Mouse (Mus musculus) hindbrain, postnatal 0 days (tissue): ENCODE measurements around the gene Rbpjl. TPM values are rescaled to one million over a fixed set of nuclear protein-coding genes. Genes with fewer than 3 reads are reported as not detected.

Experiments
- ATAC-seq: fragments of 200-750 bp; cut with Nextera tagmentation; 2 replicates; pipeline ENCODE4 v1.8.0; 2017; ENCODE audit warnings: mild to moderate bottlenecking, moderate TSS enrichment, moderate library complexity
- DNase-seq: peaks from one replicate; pipeline ENCODE4 v3.0.0-alpha.2; 2015; ENCODE audit warnings: low spot score
- H3K27ac ChIP-seq: fragments of 300-500 bp; sonication (generic); 2 replicates; pipeline ENCODE4 v1.5.1; 2014; ENCODE audit warnings: mild to moderate bottlenecking
- H3K27me3 ChIP-seq: fragments of 300-500 bp; sonication (generic); 2 replicates; pipeline ENCODE4 v1.6.1; 2014; ENCODE audit warnings: low read length, mixed read lengths; ENCODE audit not compliant: insufficient read depth
- H3K36me3 ChIP-seq: fragments of 300-500 bp; sonication (generic); 2 replicates; pipeline ENCODE4 v1.6.1; 2014; ENCODE audit warnings: low read length, mixed read lengths; ENCODE audit not compliant: insufficient read depth
- H3K4me1 ChIP-seq: fragments of 300-500 bp; sonication (generic); 2 replicates; pipeline ENCODE4 v1.6.1; 2014; ENCODE audit warnings: antibody characterized with exemption, low read length, mixed read lengths; ENCODE audit not compliant: insufficient read depth
- H3K4me2 ChIP-seq: fragments of 300-500 bp; sonication (generic); 2 replicates; pipeline ENCODE4 v1.6.1; 2014; ENCODE audit warnings: low read depth, mild to moderate bottlenecking, low read length, moderate library complexity, mixed read lengths
- H3K4me3 ChIP-seq: fragments of 300-500 bp; sonication (generic); 2 replicates; pipeline ENCODE4 v1.5.1; 2014; ENCODE audit warnings: low read length
- H3K9ac ChIP-seq: fragments of 300-500 bp; sonication (generic); replicated peaks from 2 replicates; pipeline ENCODE4 v1.6.1; 2014; ENCODE audit warnings: mild to moderate bottlenecking, low read length, moderate library complexity, mixed read lengths
- H3K9me3 ChIP-seq: fragments of 300-500 bp; sonication (generic); 2 replicates; pipeline ENCODE4 v1.6.1; 2016; ENCODE audit warnings: low read length, mixed read lengths
- CTCF ChIP-seq: IDR thresholded peaks from 2 replicates; pipeline ENCODE4 v1.5.1; 2016; ENCODE audit warnings: antibody characterized with exemption, control low read depth, low read depth
- WGBS: fragments of 180-500 bp; shearing (Covaris S2); extraction: QIAGEN DNeasy Blood & Tissue Kit; methylation state at CpG from one replicate; pipeline ENCODE4 v1.1.7; 2014; 5-methylcytosine and 5-hydroxymethylcytosine counted together
- polyA plus RNA-seq: library from polyadenylated mRNA; unstranded; fragments of >200 nt; fragmentation: Nextera tagmentation; extraction: Ambion mirVana; gene quantifications from 2 replicates; pipeline ENCODE4 v1.2.1, GENCODE M21; 2015
- total RNA-seq: library from RNA; depleted of rRNA; stranded (reverse); fragments of >200 nt; gene quantifications from 2 replicates; pipeline ENCODE4 v1.2.3, GENCODE M21; 2014; rRNA removed

The Rbpjl gene
- total RNA-seq: 0.22 TPM in 1 of 2 replicates, not detected in the other
- 0.14 and 0.21 TPM in 2 replicates for polyA plus RNA-seq

DNA sequence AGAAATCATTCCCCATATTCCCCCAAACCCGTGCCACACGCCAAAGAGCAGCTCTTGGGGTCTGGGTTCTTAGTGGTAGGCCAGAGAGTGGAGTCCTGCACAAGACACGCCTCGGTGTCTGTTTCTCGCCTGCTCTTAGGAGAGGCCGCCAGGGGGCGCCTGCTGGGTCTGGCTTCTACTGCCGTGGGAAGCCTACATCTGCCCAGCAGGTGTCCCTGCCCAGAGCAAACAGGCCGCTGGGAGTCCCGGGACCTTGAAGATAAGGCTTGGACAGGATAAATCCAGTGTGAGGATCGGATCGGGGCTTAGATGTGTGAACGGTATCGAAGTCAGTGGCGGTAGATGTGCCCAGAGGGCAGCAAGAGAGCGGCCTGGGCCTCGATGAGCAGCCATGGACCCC lies at the start of gene Rbpjl:
Gene Rbpjl (plus strand): TSS at position 236 of the 400 bp plus-strand sequence.
- 0 out of 2 replicates have a peak within 1 kb of the TSS, but pooled peaks have one; percentile 58 for H3K4me2 ChIP-seq
- H3K27me3 ChIP-seq: peaks cover 69% of the 10 kb centered on the region
- H3K9me3 ChIP-seq: no peaks in the 10 kb centered on the region
- H3K4me3 ChIP-seq: no peak within 1 kb of the TSS
- WGBS: 5% methylated on average over 17 of the region's 17 CpGs
- H3K9ac ChIP-seq: no peak within 1 kb of the TSS
- peaks cover 17% of the 10 kb centered on the region for H3K4me1 ChIP-seq
- H3K36me3 ChIP-seq: no peaks in the 10 kb centered on the region
- peak; percentile 50; the same call in 1 of the 2 replicates for ATAC-seq
- DNase-seq: peak; percentile 84
- H3K27ac ChIP-seq: no peak within 1 kb of the TSS; the same call in 1 of the 2 replicates
- peak; percentile 86 for TF ChIP-seq CTCF

DNA sequence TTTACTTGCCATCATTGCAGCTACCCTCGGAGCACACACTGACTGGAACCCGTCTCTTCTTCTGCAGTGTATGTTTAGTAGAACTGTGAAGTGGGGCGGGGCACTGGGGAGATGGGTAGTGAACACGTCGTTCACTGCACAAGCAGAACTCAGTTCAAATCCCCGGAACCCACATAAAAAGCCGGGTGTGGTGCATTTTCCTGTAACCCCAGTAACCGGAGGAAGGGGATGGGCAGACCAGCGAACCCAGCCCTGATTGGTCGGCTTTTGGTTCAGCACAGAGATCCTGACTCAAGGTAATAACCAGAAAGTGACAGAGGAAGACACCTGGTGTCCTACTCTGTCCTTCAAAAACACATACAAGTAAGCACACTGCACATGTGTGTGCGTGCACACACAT lies 49.6 kb upstream of the Rbpjl start:
- Histone ChIP-seq H3K27ac (no peak overlapping the region), H3K9me3 (no peaks in the 10 kb centered on the region), H3K27me3 (no peaks in the 10 kb centered on the region), H3K36me3 (no peaks in the 10 kb centered on the region), H3K4me2 (no peak overlapping the region), H3K4me1 (no peaks in the 10 kb centered on the region), H3K4me3 (no peak overlapping the region), H3K9ac (no peak overlapping the region)
- WGBS: 89% methylated on average over 11 of the region's 11 CpGs
- ATAC-seq (no peak), DNase-seq (no peak)
- no peak for TF ChIP-seq CTCF

DNA sequence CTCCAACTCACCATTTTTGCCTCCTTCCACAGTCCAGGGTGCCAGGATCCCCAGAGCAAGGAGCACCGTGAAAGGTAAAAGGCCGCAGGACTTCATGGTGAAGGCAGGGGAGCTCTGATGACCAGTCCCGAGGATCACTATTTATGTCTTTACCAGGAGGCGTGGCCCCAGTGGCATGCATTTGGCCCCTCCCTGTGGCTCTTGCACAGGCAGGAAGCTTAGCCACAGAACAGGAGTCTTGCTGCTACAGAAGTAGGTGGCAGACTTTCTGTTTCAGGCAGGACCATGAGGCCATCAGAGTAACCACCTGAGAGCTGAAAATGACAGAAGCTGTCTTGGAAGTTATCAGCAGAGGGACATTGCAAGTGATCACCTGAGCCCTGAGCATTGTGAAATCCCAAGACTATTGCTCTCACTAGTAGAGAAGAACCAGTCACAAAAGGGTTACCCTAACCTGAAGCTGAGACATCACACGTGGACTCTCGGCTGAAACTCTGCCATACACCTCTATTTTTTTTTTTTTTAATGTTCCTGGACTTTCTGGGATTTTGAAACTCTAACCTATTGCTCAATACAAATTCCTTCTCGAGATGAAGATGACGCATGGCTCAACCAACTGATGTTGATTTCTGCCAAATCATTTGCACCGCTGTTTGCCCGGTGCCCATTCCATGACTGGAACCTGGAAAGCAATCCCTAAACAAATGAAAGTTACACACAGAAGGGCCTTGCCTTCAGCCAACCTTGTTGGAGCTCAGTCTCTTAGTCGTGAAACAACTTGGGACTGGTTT lies 46.6 kb upstream of the Rbpjl start:
- no peak overlapping the region for H3K9ac ChIP-seq
- H3K36me3 ChIP-seq: no peaks in the 10 kb centered on the region
- H3K27me3 ChIP-seq: no peaks in the 10 kb centered on the region
- TF ChIP-seq CTCF: no peak
- H3K4me1 ChIP-seq: no peaks in the 10 kb centered on the region
- 81% methylated on average over 11 of the region's 11 CpGs for WGBS
- ATAC-seq (no peak), DNase-seq (no peak)
- H3K4me3 ChIP-seq: no peak overlapping the region
- H3K4me2 ChIP-seq: no peak overlapping the region
- no peak overlapping the region for H3K27ac ChIP-seq
- H3K9me3 ChIP-seq: no peaks in the 10 kb centered on the region

DNA sequence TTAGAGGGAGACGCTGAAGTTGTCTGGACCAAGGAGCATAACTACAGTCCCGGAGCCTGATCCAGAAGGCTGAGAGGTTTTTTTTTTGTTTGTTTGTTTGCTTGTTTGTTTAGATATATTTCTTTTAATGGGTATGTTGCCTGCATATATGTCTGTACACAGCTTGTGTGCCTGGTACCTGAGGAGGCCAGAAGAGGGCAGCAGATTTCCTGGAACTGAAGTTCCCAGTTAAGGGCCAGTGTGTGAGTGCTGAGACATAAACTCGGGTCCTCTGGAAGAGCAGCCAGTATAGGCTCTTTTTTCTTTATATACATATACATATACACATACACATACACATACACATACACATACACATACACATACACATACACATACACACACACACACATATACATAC lies 44.6 kb upstream of the Rbpjl start:
- H3K4me1 ChIP-seq: no peaks in the 10 kb centered on the region
- no peak for DNase-seq
- H3K27me3 ChIP-seq: no peaks in the 10 kb centered on the region
- WGBS: 76% methylated on average over 3 of the region's 3 CpGs
- peak; percentile 35; the same call in 1 of the 2 replicates for TF ChIP-seq CTCF
- no peak overlapping the region for H3K9ac ChIP-seq
- H3K36me3 ChIP-seq: no peaks in the 10 kb centered on the region
- ATAC-seq: no peak
- no peaks in the 10 kb centered on the region for H3K9me3 ChIP-seq
- H3K4me2 ChIP-seq: no peak overlapping the region
- no peak overlapping the region for H3K27ac ChIP-seq
- H3K4me3 ChIP-seq: no peak overlapping the region

DNA sequence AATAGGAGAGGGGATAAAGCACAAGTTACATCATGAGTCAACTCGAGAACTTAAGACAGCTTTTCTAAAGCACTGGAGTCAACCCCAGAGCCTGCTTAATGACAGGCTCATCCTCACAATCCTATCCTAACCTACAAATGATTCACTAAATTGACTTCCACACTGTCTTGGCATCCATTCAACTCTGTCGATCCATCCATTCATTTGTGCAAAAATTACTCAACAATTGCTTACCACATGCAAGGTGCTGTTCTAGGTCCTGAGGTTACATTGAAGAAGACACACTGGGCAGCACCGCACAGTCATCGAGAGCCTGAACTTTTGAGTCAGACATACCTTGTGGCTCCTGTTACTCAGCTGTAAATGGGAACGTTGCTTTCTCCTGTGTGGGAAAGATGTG lies 43.9 kb upstream of the Rbpjl start:
- DNase-seq (no peak), ATAC-seq (no peak)
- Histone ChIP-seq H3K36me3 (no peaks in the 10 kb centered on the region), H3K27ac (no peak overlapping the region), H3K9ac (no peak overlapping the region), H3K4me2 (no peak overlapping the region), H3K4me1 (no peaks in the 10 kb centered on the region), H3K9me3 (no peaks in the 10 kb centered on the region), H3K27me3 (no peaks in the 10 kb centered on the region), H3K4me3 (no peak overlapping the region)
- no peak for TF ChIP-seq CTCF
- WGBS: 85% methylated on average over 5 of the region's 5 CpGs

DNA sequence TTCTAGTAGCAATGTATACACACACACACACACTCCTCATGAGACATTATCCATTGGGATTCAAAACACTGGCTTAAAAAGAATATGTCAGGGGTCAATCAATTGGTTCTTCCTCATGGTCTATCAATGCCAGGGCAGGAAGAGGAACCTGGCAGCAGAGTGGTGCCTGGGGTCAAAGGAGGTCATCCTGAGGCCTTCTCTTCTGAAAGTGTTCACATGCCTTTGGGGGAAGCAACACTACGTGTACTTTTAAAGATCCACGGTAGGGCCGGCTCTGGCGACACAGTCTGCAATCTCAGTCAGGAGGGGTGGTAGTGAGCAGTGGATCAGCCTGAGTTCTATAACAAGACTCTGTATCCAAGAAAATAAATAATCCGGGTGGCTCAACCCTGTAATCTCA lies 43.3 kb upstream of the Rbpjl start:
- H3K4me3 ChIP-seq: no peak overlapping the region
- DNase-seq (no peak), ATAC-seq (no peak)
- no peak for TF ChIP-seq CTCF
- WGBS: 65% methylated on average over 5 of the region's 5 CpGs
- no peak overlapping the region for H3K9ac ChIP-seq
- no peaks in the 10 kb centered on the region for H3K4me1 ChIP-seq
- H3K9me3 ChIP-seq: no peaks in the 10 kb centered on the region
- no peak overlapping the region for H3K27ac ChIP-seq
- no peaks in the 10 kb centered on the region for H3K36me3 ChIP-seq
- H3K27me3 ChIP-seq: no peaks in the 10 kb centered on the region
- H3K4me2 ChIP-seq: no peak overlapping the region
